Comparison of ENCODE assay signal across 8 mouse cellular contexts in the genomic region with DNA sequence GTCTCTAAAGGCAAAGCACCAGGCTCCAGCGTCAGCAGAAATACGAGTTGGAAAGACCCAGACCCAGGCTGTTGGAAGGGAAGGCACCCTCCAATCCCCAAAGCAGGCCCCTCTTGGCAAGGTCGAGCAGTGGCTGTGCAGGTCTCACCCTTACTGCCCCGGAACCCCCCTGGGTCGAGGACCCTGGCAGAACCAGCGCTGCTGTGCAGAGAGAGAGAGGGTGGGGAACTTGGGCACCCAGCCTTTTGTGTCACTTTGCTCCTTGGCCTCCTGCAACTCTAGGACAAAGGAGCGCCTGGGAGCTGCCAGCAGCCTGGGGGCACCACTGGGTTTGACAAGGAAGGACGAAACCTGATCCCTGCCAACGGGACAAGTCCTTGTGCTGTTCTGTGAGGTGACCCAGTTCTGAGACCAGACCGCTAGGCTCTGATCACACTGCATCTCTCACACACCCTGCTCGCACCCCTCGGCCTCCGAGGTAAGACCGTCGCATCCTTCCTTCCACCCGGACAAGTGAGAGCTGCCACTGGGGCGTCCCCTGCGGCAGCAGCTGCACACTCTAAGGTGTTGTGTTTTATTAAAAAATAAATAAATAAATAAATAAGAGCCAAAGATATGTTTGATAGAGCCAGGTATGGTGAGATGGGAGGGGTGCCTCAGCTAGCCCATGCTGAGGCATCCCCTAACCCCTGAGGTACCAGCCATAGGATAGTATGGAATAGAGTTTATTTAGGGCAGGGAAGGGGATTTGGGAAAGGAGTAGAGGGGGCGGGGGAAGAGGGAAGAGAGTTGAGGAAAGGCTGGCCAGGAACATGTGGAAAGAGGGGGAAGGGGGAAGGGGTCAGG.
DNase-seq lines count a peak whose midpoint lies in the region; ATAC-seq lines count a peak whose summit lies in the region.

No protein-coding gene starts in this region.

- H3K4me2 ChIP-seq in hindbrain, embryonic 16.5 days (ENCODE audit: low read length): peak overlapping the region; percentile 48
- H3K4me2 ChIP-seq in limb, embryonic 15.5 days: peak overlapping the region; percentile 33
- peak overlapping the region; percentile 51 for H3K4me2 ChIP-seq in midbrain, embryonic 14.5 days (ENCODE audit: low read length)

- no peak overlapping the region for H3K4me3 ChIP-seq in hindbrain, embryonic 16.5 days (ENCODE audit: low read length)
- H3K4me3 ChIP-seq in limb, embryonic 15.5 days: 0 out of 2 replicates have a peak overlapping the region, but pooled peaks have one; percentile 8
- H3K4me3 ChIP-seq in midbrain, embryonic 14.5 days (replicated peaks; ENCODE audit: low read depth, low read length): 0 out of 2 replicates have a peak overlapping the region, but pooled peaks have one; percentile 9

- peak overlapping the region; percentile 47 for H3K9ac ChIP-seq in hindbrain, embryonic 16.5 days (ENCODE audit: low read depth, low read length)
- no peak overlapping the region for H3K9ac ChIP-seq in limb, embryonic 15.5 days
- H3K9ac ChIP-seq in midbrain, embryonic 14.5 days (replicated peaks; ENCODE audit: low read length): peak overlapping the region; percentile 32; the same call in 1 of the 2 replicates

- H3K36me3 ChIP-seq in hindbrain, embryonic 16.5 days (ENCODE audit: control insufficient read depth, insufficient read depth, low read length): no peaks in the 10 kb centered on the region
- no peaks in the 10 kb centered on the region for H3K36me3 ChIP-seq in limb, embryonic 15.5 days
- H3K36me3 ChIP-seq in midbrain, embryonic 14.5 days (ENCODE audit: control insufficient read depth, insufficient read depth, low read length): no peaks in the 10 kb centered on the region

- WGBS in hindbrain, embryonic 16.5 days: 19% methylated on average over 19 of the region's 19 CpGs
- 21% methylated on average over 19 of the region's 19 CpGs for WGBS in limb, embryonic 15.5 days
- 12% methylated on average over 19 of the region's 19 CpGs for WGBS in midbrain, embryonic 14.5 days

- peaks cover 11% of the 10 kb centered on the region for H3K4me1 ChIP-seq in hindbrain, embryonic 16.5 days (ENCODE audit: control insufficient read depth, insufficient read depth, low read depth, low read length)
- peaks cover 31% of the 10 kb centered on the region for H3K4me1 ChIP-seq in limb, embryonic 15.5 days
- peaks cover 6% of the 10 kb centered on the region; the same call in 1 of the 2 replicates for H3K4me1 ChIP-seq in midbrain, embryonic 14.5 days (ENCODE audit: control insufficient read depth, insufficient read depth, low read length)

- no peak for DNase-seq in frontal cortex, postnatal 25 days (ENCODE audit: low spot score in 2 of 2)
- peak; percentile 58 for DNase-seq in cerebellum, adult 9-11 months
- DNase-seq in gastrocnemius, postnatal 14 days: peak; percentile 56
- peak; percentile 60 for DNase-seq in midbrain, embryonic 14.5 days
- DNase-seq in thymus, postnatal 25 days: peak; percentile 26

- no peaks in the 10 kb centered on the region for H3K27me3 ChIP-seq in hindbrain, embryonic 16.5 days (replicated peaks; ENCODE audit: control insufficient read depth, insufficient read depth, low read length)
- H3K27me3 ChIP-seq in limb, embryonic 15.5 days: no peaks in the 10 kb centered on the region
- H3K27me3 ChIP-seq in midbrain, embryonic 14.5 days (ENCODE audit: control insufficient read depth, insufficient read depth, low read length): no peaks in the 10 kb centered on the region

- H3K27ac ChIP-seq in hindbrain, embryonic 16.5 days (ENCODE audit: low read depth, low read length): peak overlapping the region; percentile 69
- peak overlapping the region; percentile 89 for H3K27ac ChIP-seq in limb, embryonic 15.5 days
- H3K27ac ChIP-seq in midbrain, embryonic 14.5 days (replicated peaks; ENCODE audit: low read depth, low read length): peak overlapping the region; percentile 37; the same call in 1 of the 2 replicates

- H3K9me3 ChIP-seq in hindbrain, embryonic 16.5 days (ENCODE audit: control insufficient read depth, low read length): no peaks in the 10 kb centered on the region
- H3K9me3 ChIP-seq in limb, embryonic 15.5 days: no peaks in the 10 kb centered on the region
- no peaks in the 10 kb centered on the region for H3K9me3 ChIP-seq in midbrain, embryonic 14.5 days (ENCODE audit: control insufficient read depth, low read length)

- intact Hi-C loops in gastrocnemius, postnatal 14 days (cut with DNase I; ENCODE audit: low total_unique reads): no loop called here

- peak; percentile 53 for ATAC-seq in frontal cortex, adult (ENCODE audit: low TSS enrichment)
- ATAC-seq in hindbrain, embryonic 16.5 days: peak; percentile 80
- peak; percentile 45; the same call in 1 of the 2 replicates for ATAC-seq in limb, embryonic 15.5 days (ENCODE audit: insufficient number of reproducible peaks, low FRiP score, low TSS enrichment, low read depth)
- peak; percentile 68 for ATAC-seq in midbrain, embryonic 14.5 days (ENCODE audit: low FRiP score, low TSS enrichment)

Comparison
In these comparisons a context has a peak if more than half of its experiments do, and no peak if none do; other contexts are left out.
1. DNase-seq: peak in cerebellum, adult 9-11 months (single experiment), gastrocnemius, postnatal 14 days (single experiment), midbrain, embryonic 14.5 days (single experiment) and thymus, postnatal 25 days (single experiment); none in frontal cortex, postnatal 25 days (0 of 2).
2. H3K27ac ChIP-seq: peak in every context shown above with its lines; median percentile 89 in limb, embryonic 15.5 days; 69 in hindbrain, embryonic 16.5 days; 37 in midbrain, embryonic 14.5 days.
3. Peak in every context shown above with its lines, with median percentiles within 50 percentile points of each other: ATAC-seq and H3K4me2 ChIP-seq.